In genomic region chr5:36869578-36870236, GRCm38 (mm10) we compare ENCODE assay signal across 8 mouse cellular contexts. TPM values are rescaled to one million over a fixed set of nuclear protein-coding genes. Genes with fewer than 3 reads are reported as not detected.
DNase-seq lines count a peak whose midpoint lies in the region; ATAC-seq lines count a peak whose summit lies in the region.

No protein-coding gene starts in this region.

- H3K4me3 ChIP-seq in heart, embryonic 14.5 days (ENCODE audit: control insufficient read depth in 1 of 2, insufficient read depth in 1 of 2, low read depth in 1 of 2, low read length in 2 of 2), result peak overlapping the region; percentile 21 to 44
- peak overlapping the region; percentile 59 for H3K4me3 ChIP-seq in forebrain, embryonic 10.5 days
- H3K4me3 ChIP-seq in neural tube, embryonic 11.5 days (ENCODE audit: low read depth, low read length), result peak overlapping the region; percentile 40

- H3K4me1 ChIP-seq in heart, embryonic 14.5 days (ENCODE audit: control insufficient read depth in 2 of 2, insufficient read depth in 2 of 2, low read length in 2 of 2), result peaks cover 0 to 15% of the 10 kb centered on the region in 2 experiments; a peak in 2 of 4 replicates
- H3K4me1 ChIP-seq in forebrain, embryonic 10.5 days, result peaks cover 27% of the 10 kb centered on the region
- peaks cover 7% of the 10 kb centered on the region for H3K4me1 ChIP-seq in neural tube, embryonic 11.5 days (ENCODE audit: control insufficient read depth, insufficient read depth, low read length)

- peak overlapping the region; percentile 73 for H3K4me2 ChIP-seq in heart, embryonic 14.5 days (ENCODE audit: low read length)
- H3K4me2 ChIP-seq in neural tube, embryonic 11.5 days (ENCODE audit: low read depth), result peak overlapping the region; percentile 65

- H3K36me3 ChIP-seq in heart, embryonic 14.5 days (ENCODE audit: control insufficient read depth, insufficient read depth, low read length), result no peaks in the 10 kb centered on the region
- no peaks in the 10 kb centered on the region for H3K36me3 ChIP-seq in forebrain, embryonic 10.5 days (replicated peaks)
- no peaks in the 10 kb centered on the region for H3K36me3 ChIP-seq in neural tube, embryonic 11.5 days (ENCODE audit: control insufficient read depth, insufficient read depth, low read length)

- WGBS in heart, embryonic 14.5 days, result 1% methylated on average over 56 of the region's 56 CpGs
- under 1% methylated on average over 56 of the region's 56 CpGs for WGBS in forebrain, embryonic 10.5 days
- under 1% methylated on average over 56 of the region's 56 CpGs for WGBS in neural tube, embryonic 11.5 days

- H3K9me3 ChIP-seq in heart, embryonic 14.5 days (ENCODE audit: control insufficient read depth, low read length), result no peaks in the 10 kb centered on the region; the same call in 1 of the 2 replicates
- no peaks in the 10 kb centered on the region for H3K9me3 ChIP-seq in forebrain, embryonic 10.5 days
- no peaks in the 10 kb centered on the region for H3K9me3 ChIP-seq in neural tube, embryonic 11.5 days (ENCODE audit: control insufficient read depth, low read length)

- no peak for DNase-seq in heart, postnatal 4 days
- peak; percentile 39 for DNase-seq in adrenal gland, adult 2 months
- DNase-seq in forebrain, embryonic 10.5 days (ENCODE audit: extremely low spot score, low spot score), result peak; percentile 41
- peak; percentile 55 to 67 for DNase-seq in layer of hippocampus, postnatal 10 days (ENCODE audit: low spot score in 2 of 2)
- DNase-seq in neural tube, embryonic 11.5 days (ENCODE audit: low spot score), result peak; percentile 57
- no peak for DNase-seq in urinary bladder, postnatal 10 days (ENCODE audit: low spot score)

- no peak overlapping the region for H3K9ac ChIP-seq in heart, embryonic 14.5 days (ENCODE audit: low read length)
- H3K9ac ChIP-seq in neural tube, embryonic 11.5 days (ENCODE audit: low read length), result peak overlapping the region; percentile 46

- H3K27ac ChIP-seq in heart, embryonic 14.5 days (replicated peaks in 1 of 2; ENCODE audit: control insufficient read depth in 1 of 2, insufficient read depth in 1 of 2, low read depth in 2 of 2, low read length in 2 of 2), result no peak overlapping the region
- peak overlapping the region; percentile 48; the same call in 1 of the 2 replicates for H3K27ac ChIP-seq in forebrain, embryonic 10.5 days
- H3K27ac ChIP-seq in neural tube, embryonic 11.5 days (ENCODE audit: low read depth, low read length), result no peak overlapping the region

- peaks cover 90% of the 10 kb centered on the region for H3K27me3 ChIP-seq in heart, embryonic 14.5 days (ENCODE audit: control insufficient read depth, insufficient read depth, low read length)
- peaks cover 98% of the 10 kb centered on the region for H3K27me3 ChIP-seq in forebrain, embryonic 10.5 days (ENCODE audit: poor library complexity, severe bottlenecking)
- H3K27me3 ChIP-seq in neural tube, embryonic 11.5 days (ENCODE audit: control insufficient read depth, insufficient read depth, low read length), result peaks cover 62% of the 10 kb centered on the region

- 0 out of 2 replicates have a peak, but pooled peaks have one; percentile 27 for ATAC-seq in heart, embryonic 14.5 days (ENCODE audit: insufficient number of reproducible peaks, insufficient read depth, low FRiP score, low read depth)
- ATAC-seq in neural tube, embryonic 11.5 days (ENCODE audit: insufficient read depth, low FRiP score, low TSS enrichment), result 0 out of 2 replicates have a peak, but pooled peaks have one; percentile 31
- no peak for ATAC-seq in erythroblast, adult 5-6 weeks (replicated peaks; ENCODE audit: low FRiP score, poor library complexity, severe bottlenecking)

RNA-seq across cellular contexts. Expression of gene Ppp2r2c, which starts 1.4 kb away (rescaled TPM):
- not detected in 2 replicates for polyA plus RNA-seq in heart, embryonic 14.5 days (2014; fragmentation: Nextera tagmentation; extraction: Ambion mirVana)
- total RNA-seq in heart, postnatal 4 days (2021), result under 1 TPM; 0.19 to 0.25 TPM
- 1 to 10 TPM; 4.0 to 6.9 TPM for total RNA-seq in adrenal gland, adult 2 months (2021)
- polyA plus RNA-seq in adrenal gland, adult 2 months (2012; rRNA removed), result 5.1 and 8.3 TPM in 2 replicates
- 0.68 and 0.78 TPM in 2 replicates for polyA plus RNA-seq in forebrain, embryonic 10.5 days (2016; fragmentation: Nextera tagmentation; extraction: Ambion mirVana)
- 100 to 1,000 TPM; 298 to 304 TPM for total RNA-seq in layer of hippocampus, postnatal 10 days (2021)
- polyA plus RNA-seq in neural tube, embryonic 11.5 days (2014; fragmentation: Nextera tagmentation; extraction: Ambion mirVana), result 8.7 and 9.5 TPM in 2 replicates
- not detected in 2 replicates for total RNA-seq in erythroblast, adult 5-6 weeks (2015; ENCODE audit: low replicate concordance)
- total RNA-seq in erythroblast, adult 5-6 weeks (2017; ENCODE audit: low replicate concordance), result 0.26 TPM in 1 of 2 replicates, not detected in the other

RNA-seq across cellular contexts. Expression of gene Man2b2, which starts 39.3 kb away (rescaled TPM):
- polyA plus RNA-seq in heart, embryonic 14.5 days (2014; fragmentation: Nextera tagmentation; extraction: Ambion mirVana), result 15.5 and 16.8 TPM in 2 replicates
- 10 to 100 TPM; 19.2 to 19.7 TPM for total RNA-seq in heart, postnatal 4 days (2021)
- 10 to 100 TPM; 54.6 to 59.1 TPM for total RNA-seq in adrenal gland, adult 2 months (2021)
- 143 TPM in 2 replicates for polyA plus RNA-seq in adrenal gland, adult 2 months (2012; rRNA removed)
- 12.3 and 13.0 TPM in 2 replicates for polyA plus RNA-seq in forebrain, embryonic 10.5 days (2016; fragmentation: Nextera tagmentation; extraction: Ambion mirVana)
- 10 to 100 TPM; 17.0 to 18.6 TPM for total RNA-seq in layer of hippocampus, postnatal 10 days (2021)
- polyA plus RNA-seq in neural tube, embryonic 11.5 days (2014; fragmentation: Nextera tagmentation; extraction: Ambion mirVana), result 11.3 and 14.6 TPM in 2 replicates
- total RNA-seq in erythroblast, adult 5-6 weeks (2015; ENCODE audit: low replicate concordance), result 5.2 and 12.3 TPM in 2 replicates
- 3.1 and 3.7 TPM in 2 replicates for total RNA-seq in erythroblast, adult 5-6 weeks (2017; ENCODE audit: low replicate concordance)

Comparison
In these comparisons a context has a peak if more than half of its experiments do, and no peak if none do; other contexts are left out.
1. DNase-seq: peak in adrenal gland, adult 2 months (single experiment), forebrain, embryonic 10.5 days (single experiment), layer of hippocampus, postnatal 10 days (2 of 2) and neural tube, embryonic 11.5 days (single experiment); none in heart, postnatal 4 days (single experiment) and urinary bladder, postnatal 10 days (single experiment).
2. RNA of gene Ppp2r2c, which starts 1.4 kb away (total RNA-seq): 298 to 304 TPM in layer of hippocampus, postnatal 10 days; 4.0 to 6.9 TPM in adrenal gland, adult 2 months, 0.26 TPM in erythroblast, adult 5-6 weeks and 0.19 to 0.25 TPM in heart, postnatal 4 days; every median in the first group is over 10 times any median in the second.
3. Peak in every context shown above with its lines, with median percentiles within 50 percentile points of each other: H3K4me3 ChIP-seq.